Mouse (Mus musculus) neural tube, embryonic 15.5 days (tissue): ENCODE results near the gene Pate4. TPM values are rescaled to one million over a fixed set of nuclear protein-coding genes. Genes with fewer than 3 reads are reported as not detected.
"Not testable (repeated sequence)": the region's sequence is repeated elsewhere in the genome, so short reads cannot be mapped to it uniquely, and the experiment has no call there.

Source experiments
- ATAC-seq: fragments of 200-750 bp; cut with Nextera tagmentation; 2 replicates; pipeline ENCODE4 v1.8.0; 2017; ENCODE audit warnings: mild to moderate bottlenecking, moderate TSS enrichment, moderate library complexity; ENCODE audit not compliant: low FRiP score
- H3K27ac ChIP-seq: fragments of 300-500 bp; sonication (generic); replicated peaks from 2 replicates; pipeline ENCODE4 v1.5.1; 2015; ENCODE audit warnings: mild to moderate bottlenecking, inconsistent platforms
- H3K27me3 ChIP-seq: fragments of 300-500 bp; sonication (generic); replicated peaks from 2 replicates; pipeline ENCODE4 v1.6.1; 2015; ENCODE audit warnings: inconsistent platforms
- H3K36me3 ChIP-seq: fragments of 300-500 bp; sonication (generic); 2 replicates; pipeline ENCODE4 v1.6.1; 2015; ENCODE audit warnings: inconsistent platforms
- H3K4me1 ChIP-seq: fragments of 300-500 bp; sonication (generic); 2 replicates; pipeline ENCODE4 v1.6.1; 2015; ENCODE audit warnings: inconsistent platforms
- H3K4me2 ChIP-seq: fragments of 300-500 bp; sonication (generic); 2 replicates; pipeline ENCODE4 v1.6.1; 2015; ENCODE audit warnings: inconsistent platforms, mild to moderate bottlenecking, moderate library complexity
- H3K4me3 ChIP-seq: fragments of 300-500 bp; sonication (generic); replicated peaks from 2 replicates; pipeline ENCODE4 v1.5.1; 2015; ENCODE audit warnings: mild to moderate bottlenecking, inconsistent platforms
- H3K9ac ChIP-seq: fragments of 300-500 bp; sonication (generic); replicated peaks from 2 replicates; pipeline ENCODE4 v1.6.1; 2015; ENCODE audit warnings: mild to moderate bottlenecking, inconsistent platforms
- H3K9me3 ChIP-seq: fragments of 300-500 bp; sonication (generic); replicated peaks from 2 replicates; pipeline ENCODE4 v1.6.1; 2016; ENCODE audit warnings: inconsistent platforms
- WGBS: fragments of 180-500 bp; shearing (Covaris S2); methylation state at CpG from one replicate; pipeline ENCODE4 v1.1.7; 2015; ENCODE audit warnings: mixed read lengths; 5-methylcytosine and 5-hydroxymethylcytosine counted together
- polyA plus RNA-seq: library from polyadenylated mRNA; unstranded; fragments of >200 nt; fragmentation: Nextera tagmentation; extraction: Ambion mirVana; gene quantifications from 2 replicates; pipeline ENCODE4 v1.2.1, GENCODE M21; 2015

Pate4 gene
- not detected in 2 replicates for polyA plus RNA-seq

DNA sequence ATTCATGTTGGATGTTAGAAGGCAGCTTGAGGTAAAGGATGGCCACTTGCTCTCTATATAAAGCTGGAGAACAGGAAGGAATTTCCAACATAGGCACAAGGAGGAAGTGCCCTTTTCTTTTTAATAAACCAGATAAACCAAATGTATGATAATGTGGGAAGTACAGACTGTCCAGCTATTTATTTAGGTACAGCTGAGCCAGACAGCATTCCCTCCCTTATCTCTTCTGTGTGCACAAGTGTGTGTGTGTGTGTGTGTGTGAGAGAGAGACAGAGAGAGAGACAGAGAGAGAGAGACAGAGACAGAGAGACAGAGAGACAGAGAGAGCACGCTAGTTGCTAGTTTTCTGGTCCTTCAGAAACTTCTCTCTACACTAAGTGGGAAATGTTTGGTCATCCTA, at the start of gene Pate4:
Gene Pate4, minus strand, starts transcription at position 101 of the 400 bp plus-strand sequence.
- WGBS = 96% methylated on average over 1 of the region's 1 CpGs
- no peak within 1 kb of the TSS for H3K9ac ChIP-seq
- H3K36me3 ChIP-seq = no peaks in the 10 kb centered on the region
- no peak within 1 kb of the TSS for H3K27ac ChIP-seq
- H3K9me3 ChIP-seq = no peaks in the 10 kb centered on the region
- H3K4me1 ChIP-seq = no peaks in the 10 kb centered on the region
- no peak within 1 kb of the TSS for H3K4me3 ChIP-seq
- H3K4me2 ChIP-seq = no peak within 1 kb of the TSS
- H3K27me3 ChIP-seq = no peaks in the 10 kb centered on the region
- no peak for ATAC-seq

DNA sequence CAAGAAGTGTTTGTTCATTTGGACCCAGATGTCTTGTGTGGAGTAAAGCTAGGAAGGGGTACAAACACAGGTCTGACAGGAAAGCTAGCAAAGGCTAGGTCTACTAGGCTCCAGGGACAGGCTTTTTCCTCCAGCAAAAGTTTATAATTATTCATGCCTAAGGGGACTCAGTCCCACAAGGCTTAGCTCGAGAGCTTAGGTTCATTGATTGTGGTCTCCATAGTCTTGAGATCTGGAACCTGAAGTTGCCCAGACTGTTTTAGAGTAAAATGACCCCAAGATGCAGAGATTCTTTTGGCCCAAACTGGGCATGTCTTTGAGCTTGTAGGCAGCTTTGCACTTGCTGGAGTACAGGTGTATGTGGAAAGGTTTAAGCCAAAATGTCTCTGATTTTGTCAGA, 36.4 kb upstream of the Pate4 start, which contains the start of gene Pate3:
Gene Pate3, minus strand, starts transcription at position 101 of the 400 bp plus-strand sequence.
- Histone ChIP-seq H3K4me2 (no peak within 1 kb of the TSS), H3K27me3 (no peaks in the 10 kb centered on the region), H3K4me1 (no peaks in the 10 kb centered on the region), H3K36me3 (no peaks in the 10 kb centered on the region), H3K9ac (no peak within 1 kb of the TSS), H3K9me3 (no peaks in the 10 kb centered on the region), H3K4me3 (no peak within 1 kb of the TSS), H3K27ac (no peak within 1 kb of the TSS)
- WGBS = 83% methylated on average over 1 of the region's 1 CpGs
- ATAC-seq = no peak

GRCm38 (mm10) chr9:35632981-35633380, 21.2 kb upstream of the Pate4 start:
- no peak for ATAC-seq
- H3K27me3 ChIP-seq = no peaks in the 10 kb centered on the region
- no peaks in the 10 kb centered on the region for H3K36me3 ChIP-seq
- WGBS = 88% methylated on average over 1 of the region's 1 CpGs
- H3K4me1 ChIP-seq = no peaks in the 10 kb centered on the region
- H3K4me3 ChIP-seq = no peak overlapping the region
- no peak overlapping the region for H3K9ac ChIP-seq
- no peaks in the 10 kb centered on the region for H3K9me3 ChIP-seq
- no peak overlapping the region for H3K27ac ChIP-seq
- H3K4me2 ChIP-seq = no peak overlapping the region

- H3K27ac ChIP-seq, H3K9ac ChIP-seq, H3K9me3 ChIP-seq, H3K4me2 ChIP-seq, H3K4me3 ChIP-seq, H3K4me1 ChIP-seq, H3K36me3 ChIP-seq, ATAC-seq, H3K27me3 ChIP-seq: not testable (repeated sequence)
- 73% methylated on average over 2 of the region's 2 CpGs for WGBS
These were observed 5.0 kb upstream of the Pate4 start for GRCm38 (mm10) chr9:35616784-35617183.

DNA sequence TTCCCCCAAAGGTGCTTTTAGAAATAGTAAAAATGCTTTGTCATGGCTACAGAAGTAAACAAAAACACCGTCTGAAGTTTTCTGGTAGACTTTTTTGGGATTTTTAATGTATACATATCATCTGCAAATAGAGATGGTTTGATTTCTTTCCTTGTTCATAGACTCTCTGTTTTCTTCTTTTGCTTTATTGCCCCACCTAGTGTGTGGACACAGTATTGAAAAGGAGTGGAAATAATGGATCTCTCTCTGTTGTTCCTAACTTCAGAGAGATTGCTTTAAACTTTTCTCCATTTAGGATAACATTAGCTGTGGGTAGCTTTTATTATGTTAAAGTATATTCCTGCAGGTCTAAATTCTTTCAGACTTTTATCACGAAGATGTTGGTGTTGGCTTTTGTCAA, 2.3 kb upstream of the Pate4 start:
- no peak overlapping the region for H3K4me3 ChIP-seq
- H3K4me2 ChIP-seq = no peak overlapping the region
- 27% methylated on average over 2 of the region's 2 CpGs for WGBS
- H3K27me3 ChIP-seq = no peaks in the 10 kb centered on the region
- no peak overlapping the region for H3K27ac ChIP-seq
- H3K9ac ChIP-seq = no peak overlapping the region
- no peaks in the 10 kb centered on the region for H3K36me3 ChIP-seq
- no peaks in the 10 kb centered on the region for H3K9me3 ChIP-seq
- ATAC-seq = no peak
- H3K4me1 ChIP-seq = no peaks in the 10 kb centered on the region

DNA sequence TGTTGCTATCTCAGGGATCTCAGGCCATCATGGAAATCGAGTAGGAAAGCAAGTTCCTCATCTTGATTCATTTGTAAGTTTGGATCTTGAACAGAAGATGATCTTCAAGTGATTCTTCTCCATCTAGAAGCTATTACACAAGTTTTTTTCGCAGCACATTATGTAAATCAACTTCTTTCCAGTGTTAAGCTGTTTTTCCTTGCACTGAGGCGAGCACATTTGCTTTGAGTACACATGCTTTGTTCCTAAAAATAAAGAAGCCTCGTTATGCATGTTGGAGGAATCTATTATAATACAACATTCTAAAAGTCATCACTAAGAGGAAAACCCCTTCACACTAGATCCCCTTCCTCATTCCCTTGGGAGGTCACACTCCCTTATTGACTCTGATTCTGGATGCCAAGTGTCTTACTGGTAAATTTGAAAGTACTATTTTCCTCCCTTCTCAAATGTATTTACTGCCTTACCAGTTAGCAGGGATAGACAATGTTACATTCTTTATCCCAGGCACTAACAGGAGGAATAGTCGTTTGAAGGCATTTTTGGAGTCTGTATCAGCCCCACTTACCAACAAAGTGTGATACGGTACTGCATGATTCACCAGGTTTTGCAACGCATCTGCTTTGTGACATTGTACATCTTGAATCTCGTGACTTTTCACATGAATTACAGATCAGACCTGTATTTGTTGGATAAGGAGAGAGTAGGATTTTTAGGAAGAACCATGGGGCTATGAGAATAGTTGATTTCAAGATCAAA, 3.9 kb downstream of the Pate4 start:
- H3K9ac ChIP-seq = no peak overlapping the region
- no peak overlapping the region for H3K27ac ChIP-seq
- H3K9me3 ChIP-seq = no peaks in the 10 kb centered on the region
- no peak overlapping the region for H3K4me3 ChIP-seq
- H3K36me3 ChIP-seq = no peaks in the 10 kb centered on the region
- ATAC-seq = no peak
- no peaks in the 10 kb centered on the region for H3K27me3 ChIP-seq
- WGBS = 69% methylated on average over 8 of the region's 8 CpGs
- H3K4me2 ChIP-seq = no peak overlapping the region
- no peaks in the 10 kb centered on the region for H3K4me1 ChIP-seq

DNA sequence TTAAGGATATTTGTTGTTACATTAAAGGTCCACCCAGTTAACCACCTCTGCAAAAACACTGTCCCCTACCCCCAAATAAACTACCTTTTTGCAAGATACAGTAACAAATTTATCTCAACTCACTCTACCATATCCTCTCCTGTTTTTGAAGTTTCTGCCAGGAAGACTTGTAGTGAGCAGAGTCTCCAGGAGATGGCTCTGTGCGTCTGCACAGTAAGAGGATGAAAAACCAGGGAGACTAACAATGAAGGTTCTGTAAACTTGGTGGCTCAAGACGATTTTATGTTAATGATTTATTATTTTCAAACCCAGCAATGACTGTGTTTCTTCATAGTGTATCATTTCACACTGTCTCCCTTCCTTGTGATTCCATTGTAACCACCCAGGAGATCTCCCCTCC, 18.8 kb downstream of the Pate4 start:
- no peaks in the 10 kb centered on the region for H3K9me3 ChIP-seq
- no peak overlapping the region for H3K4me3 ChIP-seq
- H3K27ac ChIP-seq = no peak overlapping the region
- H3K9ac ChIP-seq = no peak overlapping the region
- ATAC-seq = no peak; the same call in 1 of the 2 replicates
- 10% methylated on average over 2 of the region's 2 CpGs for WGBS
- H3K36me3 ChIP-seq = no peaks in the 10 kb centered on the region
- H3K4me1 ChIP-seq = no peaks in the 10 kb centered on the region
- H3K4me2 ChIP-seq = no peak overlapping the region
- no peaks in the 10 kb centered on the region for H3K27me3 ChIP-seq

- Histone ChIP-seq H3K4me1 (no peaks in the 10 kb centered on the region), H3K27ac (no peak overlapping the region), H3K4me3 (no peak overlapping the region), H3K36me3 (no peaks in the 10 kb centered on the region), H3K27me3 (no peaks in the 10 kb centered on the region), H3K9ac (no peak overlapping the region), H3K9me3 (no peaks in the 10 kb centered on the region), H3K4me2 (no peak overlapping the region)
- 82% methylated on average over 1 of the region's 1 CpGs for WGBS
- ATAC-seq = no peak
These were observed 24.1 kb downstream of the Pate4 start for GRCm38 (mm10) chr9:35587674-35588073.

- Histone ChIP-seq H3K36me3 (no peaks in the 10 kb centered on the region), H3K4me2 (peak overlapping the region; percentile 68), H3K9me3 (no peaks in the 10 kb centered on the region), H3K9ac (peak overlapping the region; percentile 30; the same call in 1 of the 2 replicates), H3K27me3 (peaks cover 6% of the 10 kb centered on the region; the same call in 1 of the 2 replicates), H3K27ac (no peak overlapping the region), H3K4me3 (peak overlapping the region; percentile 38), H3K4me1 (peaks cover 10% of the 10 kb centered on the region)
- WGBS = 5% methylated on average over 32 of the region's 32 CpGs
- ATAC-seq = no peak
These were observed 37.3 kb downstream of the Pate4 start for GRCm38 (mm10) chr9:35574416-35574815.

DNA sequence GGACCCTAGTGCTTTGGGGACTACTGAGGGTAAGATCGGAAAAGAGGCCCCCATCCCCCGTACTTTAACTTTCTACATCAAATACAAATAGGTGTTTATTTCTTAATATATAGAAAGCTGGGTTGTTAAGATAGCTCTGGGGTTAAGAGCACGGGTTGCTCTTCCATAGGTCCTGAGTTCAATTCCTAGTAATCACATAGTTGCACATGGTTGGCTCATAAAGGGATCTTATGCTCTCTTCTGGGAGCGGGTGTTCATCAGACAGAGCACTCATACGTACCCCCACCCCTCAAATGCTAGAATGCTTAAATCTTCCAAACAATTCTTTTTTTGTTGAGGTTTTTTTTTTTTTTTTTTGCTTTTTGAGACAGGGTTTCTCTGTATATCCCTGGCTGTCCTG, 41.1 kb downstream of the Pate4 start:
- peak overlapping the region; percentile 88 for H3K27ac ChIP-seq
- peak; percentile 25 for ATAC-seq

GRCm38 (mm10) chr9:35569571-35570534, 41.9 kb downstream of the Pate4 start, which contains the start of the genes Pate2 and Hyls1:
Gene Pate2 (plus strand): TSS chr9:35570284.
Gene Hyls1 (minus strand): TSS chr9:35570398.
- peak within 1 kb of the TSS; percentile 78 for H3K4me3 ChIP-seq
- ATAC-seq = peak; percentile 98
- H3K27ac ChIP-seq = peak within 1 kb of the TSS; percentile 88
- no peaks in the 10 kb centered on the region for H3K9me3 ChIP-seq
- H3K9ac ChIP-seq = peak within 1 kb of the TSS; percentile 65
- H3K4me1 ChIP-seq = peaks cover 23% of the 10 kb centered on the region
- peaks cover 19% of the 10 kb centered on the region for H3K36me3 ChIP-seq
- peaks cover 4% of the 10 kb centered on the region; the same call in 1 of the 2 replicates for H3K27me3 ChIP-seq
- WGBS = under 1% methylated on average over 85 of the region's 86 CpGs
- peak within 1 kb of the TSS; percentile 64 for H3K4me2 ChIP-seq

More for the DNA sequence above, 41.1 kb downstream of the Pate4 start:
- peak overlapping the region; percentile 64 for H3K4me2 ChIP-seq
- peaks cover 11% of the 10 kb centered on the region for H3K36me3 ChIP-seq
- H3K4me1 ChIP-seq = peaks cover 23% of the 10 kb centered on the region
- peak overlapping the region; percentile 59 for H3K9ac ChIP-seq
- H3K4me3 ChIP-seq = peak overlapping the region; percentile 78
- H3K9me3 ChIP-seq = no peaks in the 10 kb centered on the region
- WGBS = 9% methylated on average over 5 of the region's 5 CpGs
- H3K27me3 ChIP-seq = peaks cover 6% of the 10 kb centered on the region; the same call in 1 of the 2 replicates
